Mouse (Mus musculus): ENCODE results near the gene Efl1. TPM values are rescaled to one million over a fixed set of nuclear protein-coding genes. Genes with fewer than 3 reads are reported as not detected.

Efl1 gene
- 10 to 100 TPM; 11.1 to 11.9 TPM for total RNA-seq (2021)
- long read RNA-seq, experiment 1, partial matches to known transcripts = 3 of 5 reads
- long read RNA-seq, experiment 1, other reads (novel, unspliced or antisense) = 0 of 5 reads
- long read RNA-seq, experiment 2, partial matches to known transcripts = 1 of 3 reads
- long read RNA-seq, experiment 2, other reads (novel, unspliced or antisense) = 0 of 3 reads

- DNase-seq = peak; percentile 90 to 94
- intact Hi-C loops (cut with DNase I) = no loop called here
Measured at GRCm38 (mm10) chr7:82648353-82649080, at the start of gene Efl1, which contains the start of gene Saxo2. TSS of gene Efl1 (plus strand) at chr7:82648614. TSS of gene Saxo2 (minus strand) at chr7:82648528.

DNA sequence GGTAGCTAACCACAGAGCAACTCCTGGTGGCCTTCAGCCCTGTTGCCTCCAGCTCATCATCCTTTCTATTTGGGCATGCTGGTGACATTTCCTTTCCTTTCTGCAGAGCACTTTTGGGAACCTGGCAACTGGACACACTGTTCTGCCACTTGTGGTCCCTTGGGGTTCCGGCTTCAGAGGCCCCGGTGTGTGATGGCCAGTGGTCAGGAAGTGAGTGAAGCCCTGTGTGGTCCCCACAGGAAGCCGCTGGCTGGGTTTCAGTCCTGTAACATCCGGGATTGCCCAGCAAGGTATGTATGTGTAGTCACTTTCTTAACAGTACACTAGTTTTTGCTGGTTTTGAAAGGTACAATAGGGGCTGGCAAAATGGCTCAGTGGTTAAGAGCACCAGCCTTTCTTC is 46.4 kb upstream of the Efl1 start:
- DNase-seq = no peak
- intact Hi-C loops (cut with DNase I) = no loop called here

DNA sequence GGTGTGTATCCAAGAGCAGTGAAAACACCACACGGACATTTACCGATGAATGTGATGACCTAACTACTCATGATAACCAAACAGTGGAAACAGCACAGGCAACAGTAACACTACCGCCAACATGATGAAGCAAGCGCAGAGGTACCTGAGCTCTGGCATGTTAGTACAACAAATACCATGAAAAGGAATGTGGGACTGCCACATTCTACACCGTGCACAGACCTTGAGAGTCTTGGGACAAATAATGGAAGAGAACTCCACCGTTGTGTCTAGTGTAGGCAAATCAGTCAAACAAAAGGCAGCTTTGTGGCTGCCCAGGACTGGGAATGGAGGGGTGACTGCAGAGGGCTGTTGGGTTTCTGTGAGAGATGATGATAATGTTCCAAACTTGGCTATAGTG is 43.0 kb upstream of the Efl1 start:
- intact Hi-C loops (cut with DNase I) = no loop called here
- no peak for DNase-seq

- DNase-seq = peak in 1 of 2 experiments; percentile 10
Measured at GRCm38 (mm10) chr7:82609629-82610028, 38.8 kb upstream of the Efl1 start.

DNA sequence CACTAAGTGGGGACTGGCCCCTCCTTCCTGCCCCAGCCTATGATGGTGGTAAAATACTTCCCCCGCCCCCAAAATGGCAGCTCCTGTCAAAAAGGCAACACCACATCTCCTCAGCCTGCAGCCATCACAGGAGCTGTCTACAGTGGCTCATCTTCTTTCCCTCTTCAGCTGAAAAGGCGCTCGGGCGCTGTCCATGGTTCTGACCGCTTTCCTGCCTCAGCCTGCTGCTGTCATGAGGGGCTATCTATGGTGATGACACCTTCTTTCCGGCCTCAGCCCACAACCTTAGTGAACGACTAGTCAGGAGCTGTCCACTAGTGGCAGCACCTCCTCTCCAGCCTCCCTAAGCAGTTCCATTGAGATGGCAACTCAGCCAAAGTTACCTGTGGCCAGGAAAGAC is 23.1 kb upstream of the Efl1 start:
- peak; percentile 58 to 71 for DNase-seq

More at GRCm38 (mm10) chr7:82609629-82610028, 38.8 kb upstream of the Efl1 start:
- intact Hi-C loops (cut with DNase I) = loop anchor here (10.0 kb wide), 1 partner anchor 105 kb away; no protein-coding TSS in a partner anchor

DNA sequence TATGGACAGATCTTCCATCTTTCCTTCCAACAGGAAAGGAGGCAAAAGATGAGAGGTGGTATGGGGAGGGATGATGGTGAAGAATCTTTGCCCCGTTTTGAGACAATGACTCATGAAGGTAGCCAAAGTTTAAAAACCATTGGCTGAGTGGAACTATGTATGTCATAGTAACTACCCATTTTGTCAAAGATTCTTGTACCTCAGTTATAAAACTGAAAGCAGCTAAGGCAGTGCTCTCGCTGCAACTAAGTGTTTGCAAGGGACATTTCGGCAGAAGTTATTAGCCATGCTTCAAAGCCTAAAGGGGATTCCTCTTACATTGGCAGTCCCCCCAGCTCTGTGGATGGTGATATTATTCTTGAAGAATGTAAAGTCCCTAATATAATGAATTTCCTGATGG is 1.2 kb upstream of the Efl1 start:
- intact Hi-C loops (cut with DNase I) = no loop called here
- no peak for DNase-seq

More for the DNA sequence above, 23.1 kb upstream of the Efl1 start:
- intact Hi-C loops (cut with DNase I) = no loop called here

DNA sequence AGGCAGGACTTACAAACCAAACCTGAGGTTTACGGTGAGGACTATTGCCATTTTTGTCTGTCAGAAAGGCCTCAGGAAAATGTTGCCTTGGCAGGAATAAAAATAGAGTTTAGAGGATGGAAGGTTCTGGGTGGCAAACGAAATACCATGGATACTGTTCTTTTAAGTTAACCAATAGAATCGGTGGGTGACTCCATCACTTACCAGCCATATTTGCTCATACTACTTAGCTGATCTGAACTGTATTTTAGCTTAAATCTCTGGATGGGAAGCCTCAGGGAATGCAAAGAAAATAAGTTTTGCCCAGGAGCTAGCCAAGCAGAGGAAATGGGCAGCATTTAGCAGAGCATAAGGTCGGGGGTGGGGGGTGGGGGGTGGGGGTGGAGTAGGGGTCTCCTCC is 505 bp upstream of the Efl1 start:
- DNase-seq = no peak
- intact Hi-C loops (cut with DNase I) = no loop called here

DNA sequence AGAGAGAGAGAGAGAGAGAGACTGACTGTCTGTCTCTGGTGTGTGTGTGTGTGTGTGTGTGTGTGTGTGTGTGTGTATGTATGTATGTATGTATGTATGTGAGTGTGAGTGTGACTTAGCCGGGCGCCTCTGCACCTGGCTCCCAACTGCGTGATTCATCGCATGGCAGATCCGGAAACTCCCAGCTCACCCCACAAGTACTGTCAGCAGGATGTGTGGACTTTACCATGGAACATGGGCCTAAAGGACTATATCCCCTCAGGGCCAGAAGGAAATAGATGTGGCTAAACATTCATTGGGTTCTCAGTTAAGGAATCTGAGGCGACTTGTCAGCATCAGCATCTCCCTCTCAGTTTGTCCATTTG is 649 bp downstream of the Efl1 start:
- intact Hi-C loops (cut with DNase I) = no loop called here
- no peak for DNase-seq

DNA sequence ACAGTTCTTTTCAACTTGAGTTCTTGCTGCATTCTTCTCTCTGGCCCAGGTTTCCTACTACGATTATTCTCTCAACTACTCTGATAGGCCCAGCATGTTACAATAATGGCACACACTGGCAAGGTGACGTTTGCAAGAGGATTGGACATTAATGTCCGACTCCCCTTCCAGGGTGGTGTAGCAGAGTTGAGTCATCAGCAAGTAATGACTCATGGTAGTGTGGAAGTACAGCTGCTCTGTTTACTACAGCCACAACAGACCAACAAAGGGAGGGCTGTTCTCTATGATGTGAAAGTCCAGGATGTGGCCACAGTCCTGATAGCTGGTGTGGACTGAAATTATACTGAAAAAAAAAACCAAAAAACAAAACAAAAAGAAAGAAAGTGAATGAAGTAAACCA is 16.2 kb downstream of the Efl1 start:
- no peak for DNase-seq
- intact Hi-C loops (cut with DNase I) = no loop called here

- intact Hi-C loops (cut with DNase I) = no loop called here
- no peak for DNase-seq
Measured at GRCm38 (mm10) chr7:82676001-82676400, 27.6 kb downstream of the Efl1 start.

- DNase-seq = no peak
- intact Hi-C loops (cut with DNase I) = no loop called here
Measured at GRCm38 (mm10) chr7:82676834-82677233, 28.4 kb downstream of the Efl1 start.

DNA sequence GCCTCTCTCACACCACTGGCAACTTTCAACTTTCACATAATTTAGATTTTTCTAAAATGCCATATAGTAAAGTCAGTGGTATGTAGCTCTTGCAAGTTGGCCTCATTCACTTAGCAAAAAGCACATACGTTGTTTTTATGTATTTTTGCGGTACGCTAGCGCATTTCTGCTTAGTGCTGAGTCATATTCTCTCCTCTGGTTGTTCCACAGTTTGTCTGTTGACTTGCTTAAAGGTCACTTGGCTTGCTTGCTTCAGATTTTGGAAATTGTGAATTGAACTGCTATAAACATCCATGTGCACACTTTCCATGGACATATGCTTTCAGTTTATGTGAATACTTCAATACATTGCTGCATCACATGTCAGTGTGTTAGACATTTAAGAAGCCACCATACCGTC is 31.5 kb downstream of the Efl1 start:
- intact Hi-C loops (cut with DNase I) = no loop called here
- no peak for DNase-seq

DNA sequence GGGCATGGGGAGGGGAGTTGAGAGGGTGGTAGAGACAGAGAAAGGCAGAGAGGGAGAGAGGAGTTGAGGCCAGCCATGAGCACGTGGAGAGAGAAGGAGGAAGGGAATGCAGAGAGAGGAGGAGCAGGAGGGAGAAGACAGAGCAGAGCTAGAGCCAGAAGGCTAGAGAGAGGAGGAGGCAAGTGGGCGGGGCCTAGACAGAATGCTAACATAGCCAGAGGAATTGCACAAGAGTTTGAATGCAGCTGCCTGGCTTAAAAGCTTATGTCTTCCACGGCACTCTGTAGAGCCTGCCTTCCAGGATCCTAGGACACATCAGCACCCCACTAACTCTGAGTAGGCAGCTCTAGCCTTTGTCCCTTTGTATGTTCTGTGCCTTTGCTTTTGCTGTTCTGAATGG is 40.3 kb downstream of the Efl1 start:
- DNase-seq = peak; percentile 40 to 48
- intact Hi-C loops (cut with DNase I) = no loop called here

GRCm38 (mm10) chr7:82691021-82691738 is 42.8 kb downstream of the Efl1 start:
- intact Hi-C loops (cut with DNase I) = no loop called here

GRCm38 (mm10) chr7:82697668-82698067 is 49.3 kb downstream of the Efl1 start:
- intact Hi-C loops (cut with DNase I) = no loop called here
- DNase-seq = no peak

More at GRCm38 (mm10) chr7:82691021-82691738, 42.8 kb downstream of the Efl1 start:
- no peak for DNase-seq

DNA sequence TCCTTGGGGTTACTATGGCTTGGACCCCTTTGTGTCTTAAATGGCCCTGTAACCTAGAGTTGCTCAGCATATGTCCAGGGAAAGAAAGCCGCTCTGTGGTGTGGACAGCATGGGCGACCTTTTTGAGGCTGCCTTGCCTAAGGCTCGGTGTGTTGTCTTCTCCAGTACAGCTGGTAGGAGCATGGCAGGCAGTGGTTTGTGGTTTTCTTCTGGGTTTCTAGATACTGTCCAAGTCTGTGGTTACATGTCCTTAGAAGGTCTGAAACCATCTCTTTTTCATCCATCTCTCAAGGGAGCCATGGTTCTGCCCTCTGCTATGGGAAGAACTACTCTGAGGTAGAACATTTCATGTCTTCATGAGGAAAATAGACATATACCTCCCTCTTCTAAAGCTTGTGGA is 50.6 kb downstream of the Efl1 start:
- no peak for DNase-seq
- intact Hi-C loops (cut with DNase I) = no loop called here

GRCm38 (mm10) chr7:82702384-82703343 is 54.2 kb downstream of the Efl1 start:
- intact Hi-C loops (cut with DNase I) = no loop called here
- no peak for DNase-seq

DNA sequence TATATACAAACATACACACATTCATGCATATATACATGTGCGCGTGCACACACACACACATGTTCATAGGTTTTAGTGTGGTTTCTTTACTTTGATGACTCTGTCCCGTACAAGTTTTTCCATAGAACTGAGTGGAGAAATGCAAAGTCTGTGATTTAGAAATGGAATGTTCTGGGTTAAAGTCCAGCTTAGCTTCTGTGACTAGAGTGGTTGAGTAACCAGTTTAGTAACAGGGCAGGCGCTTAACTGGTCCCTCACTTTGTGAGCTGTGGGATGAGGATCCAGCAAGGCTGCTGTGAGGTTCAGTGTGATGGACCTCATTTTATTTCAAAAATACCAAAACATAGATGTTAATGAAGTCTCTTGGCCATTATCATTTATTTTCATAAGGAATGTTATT is 60.8 kb downstream of the Efl1 start:
- intact Hi-C loops (cut with DNase I) = no loop called here
- no peak for DNase-seq

- intact Hi-C loops (cut with DNase I) = loop anchor here (2.0 to 10.0 kb wide), 4 partner anchors 409 to 962 kb away; no protein-coding TSS in a partner anchor
- peak; percentile 25 to 58 for DNase-seq
Measured at GRCm38 (mm10) chr7:82715210-82715911, 66.9 kb downstream of the Efl1 start.

All from heart, postnatal 14 days (tissue).